Mouse (Mus musculus): ENCODE measurements around the gene Gcc1. TPM values are rescaled to one million over a fixed set of nuclear protein-coding genes. Genes with fewer than 3 reads are reported as not detected.

The Gcc1 gene
- polyA plus RNA-seq (2015; fragmentation: Nextera tagmentation; extraction: Ambion mirVana), result 3.7 and 4.4 TPM in 2 replicates

DNA sequence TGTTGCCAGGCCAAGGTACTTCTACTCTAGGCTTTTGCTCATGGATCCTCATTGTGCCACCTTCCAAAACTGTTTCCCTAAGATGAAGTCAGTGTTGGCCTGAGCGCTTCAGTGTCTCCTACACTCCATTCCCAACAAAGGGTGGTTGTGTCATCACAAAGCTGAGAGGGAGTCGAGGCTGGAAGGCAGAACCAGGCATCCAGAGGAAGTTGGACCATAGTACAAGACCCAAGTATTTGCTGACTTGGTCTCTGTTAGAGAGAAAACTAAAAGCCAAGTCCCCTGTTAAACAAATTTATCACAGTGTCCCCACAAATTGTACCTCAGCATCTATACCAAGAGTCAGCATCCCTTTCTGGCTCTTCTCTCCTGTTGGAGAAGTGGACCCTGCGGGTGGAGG, at the start of gene Gcc1:
Gene Gcc1 (minus strand): TSS at position 101 of the 400 bp plus-strand sequence.
- Histone ChIP-seq H3K4me3 (ENCODE audit: low read depth, low read length) (no peak within 1 kb of the TSS), H3K9me3 (replicated peaks; ENCODE audit: control insufficient read depth, low read length) (no peaks in the 10 kb centered on the region), H3K9ac (ENCODE audit: low read depth, low read length) (no peak within 1 kb of the TSS), H3K36me3 (ENCODE audit: control insufficient read depth, insufficient read depth) (peaks cover 18% of the 10 kb centered on the region), H3K4me1 (ENCODE audit: control insufficient read depth, low read depth, low read length) (peaks cover 24% of the 10 kb centered on the region), H3K27ac (ENCODE audit: low read length) (0 out of 2 replicates have a peak within 1 kb of the TSS, but pooled peaks have one; percentile 22), H3K27me3 (ENCODE audit: control insufficient read depth, insufficient read depth, low read depth, low read length) (no peaks in the 10 kb centered on the region), H3K4me2 (ENCODE audit: low read depth, low read length) (no peak within 1 kb of the TSS)
- 78% methylated on average over 3 of the region's 3 CpGs for WGBS (ENCODE audit: insufficient replicate concordance)
- no peak for ATAC-seq (ENCODE audit: low read depth)

DNA sequence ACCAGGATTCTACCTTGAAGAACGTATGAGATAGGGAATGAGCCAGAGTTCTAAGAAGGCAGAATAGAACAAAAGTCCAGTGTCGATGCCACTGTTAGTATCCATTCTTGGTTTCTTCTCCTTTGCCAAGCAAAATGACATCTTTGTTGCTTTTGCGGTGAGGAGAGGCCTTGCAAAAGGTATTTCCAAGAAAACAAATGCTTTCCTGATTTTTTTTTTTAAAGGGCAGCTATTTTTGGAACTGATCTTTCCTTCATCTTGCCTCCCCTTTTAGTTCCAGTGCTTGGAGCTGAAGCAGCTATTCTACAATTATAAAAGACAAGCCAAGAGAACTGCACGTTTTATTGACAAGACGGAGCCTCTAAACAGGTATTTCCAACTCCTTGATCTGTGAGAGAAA, 46.6 kb upstream of the Gcc1 start, which contains the start of gene Snd1:
Gene Snd1 (plus strand): TSS at position 301 of the 400 bp plus-strand sequence.
- Histone ChIP-seq H3K36me3 (ENCODE audit: control insufficient read depth, insufficient read depth) (no peaks in the 10 kb centered on the region), H3K9me3 (replicated peaks; ENCODE audit: control insufficient read depth, low read length) (no peaks in the 10 kb centered on the region), H3K4me3 (ENCODE audit: low read depth, low read length) (no peak within 1 kb of the TSS), H3K4me1 (ENCODE audit: control insufficient read depth, low read depth, low read length) (peaks cover 12% of the 10 kb centered on the region), H3K9ac (ENCODE audit: low read depth, low read length) (no peak within 1 kb of the TSS), H3K4me2 (ENCODE audit: low read depth, low read length) (no peak within 1 kb of the TSS), H3K27me3 (ENCODE audit: control insufficient read depth, insufficient read depth, low read depth, low read length) (no peaks in the 10 kb centered on the region), H3K27ac (ENCODE audit: low read length) (no peak within 1 kb of the TSS)
- WGBS (ENCODE audit: insufficient replicate concordance), result 67% methylated on average over 5 of the region's 5 CpGs
- no peak for ATAC-seq (ENCODE audit: low read depth)

- Histone ChIP-seq H3K27me3 (ENCODE audit: control insufficient read depth, insufficient read depth, low read depth, low read length) (no peaks in the 10 kb centered on the region), H3K4me1 (ENCODE audit: control insufficient read depth, low read depth, low read length) (peaks cover 7% of the 10 kb centered on the region), H3K4me2 (ENCODE audit: low read depth, low read length) (no peak overlapping the region), H3K36me3 (ENCODE audit: control insufficient read depth, insufficient read depth) (no peaks in the 10 kb centered on the region), H3K27ac (ENCODE audit: low read length) (no peak overlapping the region), H3K9me3 (replicated peaks; ENCODE audit: control insufficient read depth, low read length) (no peaks in the 10 kb centered on the region), H3K4me3 (ENCODE audit: low read depth, low read length) (no peak overlapping the region), H3K9ac (ENCODE audit: low read depth, low read length) (no peak overlapping the region)
- 75% methylated on average over 4 of the region's 4 CpGs for WGBS (ENCODE audit: insufficient replicate concordance)
- no peak for ATAC-seq (ENCODE audit: low read depth)
Observed at GRCm38 (mm10) chr6:28474211-28474610, 46.0 kb upstream of the Gcc1 start.

GRCm38 (mm10) chr6:28471284-28472035, 43.3 kb upstream of the Gcc1 start:
- H3K36me3 ChIP-seq (ENCODE audit: control insufficient read depth, insufficient read depth), result no peaks in the 10 kb centered on the region
- no peak overlapping the region for H3K9ac ChIP-seq (ENCODE audit: low read depth, low read length)
- no peaks in the 10 kb centered on the region; the same call in 1 of the 2 replicates for H3K4me1 ChIP-seq (ENCODE audit: control insufficient read depth, low read depth, low read length)
- H3K27ac ChIP-seq (ENCODE audit: low read length), result no peak overlapping the region
- 60% methylated on average over 9 of the region's 9 CpGs for WGBS (ENCODE audit: insufficient replicate concordance)
- H3K9me3 ChIP-seq (replicated peaks; ENCODE audit: control insufficient read depth, low read length), result no peaks in the 10 kb centered on the region
- no peak for ATAC-seq (ENCODE audit: low read depth)
- no peaks in the 10 kb centered on the region for H3K27me3 ChIP-seq (ENCODE audit: control insufficient read depth, insufficient read depth, low read depth, low read length)
- no peak overlapping the region for H3K4me3 ChIP-seq (ENCODE audit: low read depth, low read length)
- H3K4me2 ChIP-seq (ENCODE audit: low read depth, low read length), result no peak overlapping the region

- no peak overlapping the region for H3K4me2 ChIP-seq (ENCODE audit: low read depth, low read length)
- no peaks in the 10 kb centered on the region for H3K36me3 ChIP-seq (ENCODE audit: control insufficient read depth, insufficient read depth)
- H3K9me3 ChIP-seq (replicated peaks; ENCODE audit: control insufficient read depth, low read length), result no peaks in the 10 kb centered on the region
- H3K4me3 ChIP-seq (ENCODE audit: low read depth, low read length), result no peak overlapping the region
- no peak for ATAC-seq (ENCODE audit: low read depth)
- no peaks in the 10 kb centered on the region for H3K27me3 ChIP-seq (ENCODE audit: control insufficient read depth, insufficient read depth, low read depth, low read length)
- H3K27ac ChIP-seq (ENCODE audit: low read length), result no peak overlapping the region
- no peaks in the 10 kb centered on the region; the same call in 1 of the 2 replicates for H3K4me1 ChIP-seq (ENCODE audit: control insufficient read depth, low read depth, low read length)
- no peak overlapping the region for H3K9ac ChIP-seq (ENCODE audit: low read depth, low read length)
- WGBS (ENCODE audit: insufficient replicate concordance), result 58% methylated on average over 5 of the region's 5 CpGs
Observed at GRCm38 (mm10) chr6:28470621-28471020, 42.4 kb upstream of the Gcc1 start.

DNA sequence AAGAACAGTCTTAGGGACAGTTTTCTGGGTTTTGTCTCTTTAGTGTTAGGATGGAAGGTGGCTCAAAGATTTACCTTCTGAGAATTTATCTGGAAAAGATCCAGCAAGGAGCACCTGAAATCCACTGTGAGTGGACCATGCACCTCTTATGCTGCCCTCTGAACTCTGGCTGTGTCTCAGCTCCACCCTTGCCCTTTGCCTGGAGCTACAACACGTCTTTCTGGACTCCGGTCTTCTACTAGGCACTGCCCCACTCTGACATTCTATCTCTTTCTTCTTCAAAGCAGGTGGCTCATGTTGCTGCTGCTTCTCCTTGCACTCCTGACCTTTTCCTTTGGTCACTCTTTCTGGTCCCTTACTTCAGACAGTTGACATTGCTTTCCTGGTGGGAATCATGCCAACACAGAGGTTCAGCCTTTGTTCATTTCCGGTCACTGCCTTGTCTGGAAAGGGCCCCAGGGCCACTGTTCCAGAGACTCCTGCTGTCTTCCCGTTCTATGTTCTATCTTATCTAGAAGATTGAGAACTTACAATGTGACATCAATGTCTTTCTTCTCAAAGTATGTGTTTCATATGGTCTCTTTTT, 41.9 kb upstream of the Gcc1 start:
- Histone ChIP-seq H3K4me1 (ENCODE audit: control insufficient read depth, low read depth, low read length) (no peaks in the 10 kb centered on the region; the same call in 1 of the 2 replicates), H3K4me3 (ENCODE audit: low read depth, low read length) (no peak overlapping the region), H3K36me3 (ENCODE audit: control insufficient read depth, insufficient read depth) (no peaks in the 10 kb centered on the region), H3K27me3 (ENCODE audit: control insufficient read depth, insufficient read depth, low read depth, low read length) (no peaks in the 10 kb centered on the region), H3K4me2 (ENCODE audit: low read depth, low read length) (no peak overlapping the region), H3K9ac (ENCODE audit: low read depth, low read length) (no peak overlapping the region), H3K27ac (ENCODE audit: low read length) (no peak overlapping the region), H3K9me3 (replicated peaks; ENCODE audit: control insufficient read depth, low read length) (no peaks in the 10 kb centered on the region)
- WGBS (ENCODE audit: insufficient replicate concordance), result 51% methylated on average over 4 of the region's 4 CpGs
- ATAC-seq (ENCODE audit: low read depth), result no peak

- WGBS (ENCODE audit: insufficient replicate concordance), result 56% methylated on average over 6 of the region's 6 CpGs
- Histone ChIP-seq H3K4me2 (ENCODE audit: low read depth, low read length) (no peak overlapping the region), H3K27ac (ENCODE audit: low read length) (no peak overlapping the region), H3K4me3 (ENCODE audit: low read depth, low read length) (no peak overlapping the region), H3K4me1 (ENCODE audit: control insufficient read depth, low read depth, low read length) (peaks cover 4% of the 10 kb centered on the region; the same call in 1 of the 2 replicates), H3K36me3 (ENCODE audit: control insufficient read depth, insufficient read depth) (no peaks in the 10 kb centered on the region), H3K9ac (ENCODE audit: low read depth, low read length) (no peak overlapping the region), H3K27me3 (ENCODE audit: control insufficient read depth, insufficient read depth, low read depth, low read length) (no peaks in the 10 kb centered on the region), H3K9me3 (replicated peaks; ENCODE audit: control insufficient read depth, low read length) (no peaks in the 10 kb centered on the region)
- ATAC-seq (ENCODE audit: low read depth), result no peak
Observed at GRCm38 (mm10) chr6:28464630-28465029, 36.4 kb upstream of the Gcc1 start.

GRCm38 (mm10) chr6:28460534-28460933, 32.3 kb upstream of the Gcc1 start:
- ATAC-seq (ENCODE audit: low read depth), result no peak; the same call in 1 of the 2 replicates
- Histone ChIP-seq H3K27ac (ENCODE audit: low read length) (no peak overlapping the region), H3K9ac (ENCODE audit: low read depth, low read length) (no peak overlapping the region), H3K4me2 (ENCODE audit: low read depth, low read length) (no peak overlapping the region), H3K27me3 (ENCODE audit: control insufficient read depth, insufficient read depth, low read depth, low read length) (no peaks in the 10 kb centered on the region), H3K4me1 (ENCODE audit: control insufficient read depth, low read depth, low read length) (peaks cover 4% of the 10 kb centered on the region; the same call in 1 of the 2 replicates), H3K9me3 (replicated peaks; ENCODE audit: control insufficient read depth, low read length) (no peaks in the 10 kb centered on the region), H3K4me3 (ENCODE audit: low read depth, low read length) (no peak overlapping the region), H3K36me3 (ENCODE audit: control insufficient read depth, insufficient read depth) (no peaks in the 10 kb centered on the region)
- 6% methylated on average over 5 of the region's 5 CpGs for WGBS (ENCODE audit: insufficient replicate concordance)

DNA sequence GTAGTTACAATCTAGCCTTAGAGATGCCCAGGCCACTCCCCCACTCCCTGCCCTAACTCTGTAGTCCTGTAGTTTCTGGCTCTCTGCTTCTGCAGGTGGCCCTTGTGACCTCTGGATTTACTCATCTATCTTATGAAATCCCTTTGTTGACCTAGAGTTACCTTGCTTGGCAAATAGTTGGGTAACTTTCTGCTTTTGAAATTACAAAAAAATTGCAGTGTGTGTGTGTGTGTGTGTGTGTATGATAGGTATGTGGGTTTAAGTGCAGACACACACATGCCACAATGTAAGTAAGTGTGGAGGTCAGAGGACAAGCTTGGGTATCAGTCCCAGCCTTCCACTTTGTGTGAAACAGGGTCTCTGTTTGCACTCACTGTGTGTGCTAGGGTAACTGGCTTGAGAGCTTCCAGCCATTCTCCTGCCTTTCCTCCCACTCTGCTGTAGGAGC, 31.1 kb upstream of the Gcc1 start:
- Histone ChIP-seq H3K4me2 (ENCODE audit: low read depth, low read length) (no peak overlapping the region), H3K36me3 (ENCODE audit: control insufficient read depth, insufficient read depth) (no peaks in the 10 kb centered on the region), H3K9ac (ENCODE audit: low read depth, low read length) (no peak overlapping the region), H3K4me3 (ENCODE audit: low read depth, low read length) (no peak overlapping the region), H3K27ac (ENCODE audit: low read length) (no peak overlapping the region; the same call in 1 of the 2 replicates), H3K27me3 (ENCODE audit: control insufficient read depth, insufficient read depth, low read depth, low read length) (no peaks in the 10 kb centered on the region), H3K9me3 (replicated peaks; ENCODE audit: control insufficient read depth, low read length) (no peaks in the 10 kb centered on the region), H3K4me1 (ENCODE audit: control insufficient read depth, low read depth, low read length) (peaks cover 4% of the 10 kb centered on the region; the same call in 1 of the 2 replicates)
- ATAC-seq (ENCODE audit: low read depth), result peak; percentile 93

All from liver, embryonic 16.5 days (tissue).